Mouse (Mus musculus) spleen, adult 2 months (tissue): ENCODE data around the gene Dthd1.

ENCODE experiments used
- CTCF ChIP-seq: fragments of 200-500 bp; IDR thresholded peaks from 2 replicates; pipeline ENCODE4 v1.5.1; 2011; ENCODE audit warnings: mild to moderate bottlenecking, inconsistent platforms; ENCODE audit not compliant: insufficient read depth, insufficient read length, insufficient replicate concordance; ENCODE audit errors: extremely low read depth
- POLR2A ChIP-seq: fragments of 200-500 bp; IDR thresholded peaks from 2 replicates; pipeline ENCODE4 v1.6.1; 2011; ENCODE audit warnings: low read depth, low read length, inconsistent platforms

DNA sequence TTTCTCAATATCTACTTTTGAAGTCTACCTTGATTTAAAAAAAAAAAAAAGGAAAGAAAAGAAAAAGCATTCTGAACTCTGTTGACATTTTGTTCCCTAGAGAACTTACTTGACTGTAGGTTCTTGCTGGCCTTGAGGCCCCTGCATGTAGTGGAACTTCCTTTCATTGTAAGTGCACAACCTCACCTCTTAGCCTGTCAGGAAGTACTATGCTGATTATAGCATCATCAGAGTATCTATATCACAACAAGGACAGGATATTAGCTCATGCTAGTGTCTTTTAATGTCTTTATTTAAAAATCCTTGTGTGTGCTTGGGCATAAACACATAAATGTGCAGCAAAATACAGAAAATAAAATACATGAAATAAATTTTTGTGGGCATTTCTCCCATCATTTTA is 53.4 kb downstream of the Dthd1 start:
- TF ChIP-seq POLR2A: no peak
- TF ChIP-seq CTCF: no peak
